Mouse (Mus musculus) lung, adult 2 months (tissue): ENCODE data around the gene Pcif1. TPM values are rescaled to one million over a fixed set of nuclear protein-coding genes. Genes with fewer than 3 reads are reported as not detected.
A peak's percentile ranks its signal among the peaks of the same experiment; 100 is the strongest.
"Not testable (repeated sequence)": the region's sequence is repeated elsewhere in the genome, so short reads cannot be mapped to it uniquely, and the experiment has no call there.

Source experiments
- DNase-seq: peaks from one replicate; pipeline ENCODE4 v3.0.0; 2022
- H3K4me1 ChIP-seq: fragments of 200-500 bp; 2 replicates; pipeline ENCODE4 v1.6.1; 2011; ENCODE audit warnings: low read length; ENCODE audit not compliant: control insufficient read depth, insufficient read depth
- H3K4me3 ChIP-seq: fragments of 200-500 bp; replicated peaks from 2 replicates; pipeline ENCODE3; 2011; ENCODE audit warnings: low read depth, mild to moderate bottlenecking, control low read depth, low read length; ENCODE audit errors: extremely low read depth
- CTCF ChIP-seq: fragments of 200-500 bp; IDR thresholded peaks from 2 replicates; pipeline ENCODE4 v1.5.1; 2011; ENCODE audit warnings: mild to moderate bottlenecking, low read length, control low read depth; ENCODE audit not compliant: insufficient read depth
- POLR2A ChIP-seq: fragments of 200-500 bp; IDR thresholded peaks from 2 replicates; pipeline ENCODE4 v1.6.1; 2011; ENCODE audit warnings: low read depth, mild to moderate bottlenecking, control low read depth, low read length, borderline replicate concordance; ENCODE audit errors: extremely low read depth
- WGBS: fragments of 180-500 bp; shearing (Covaris S2); methylation state at CpG from one replicate; pipeline ENCODE4 v1.1.7; 2018; 5-methylcytosine and 5-hydroxymethylcytosine counted together
- polyA plus RNA-seq: library from polyadenylated mRNA; depleted of rRNA; stranded (reverse); fragments of >200 nt; gene quantifications from 2 replicates; pipeline ENCODE4 v1.2.3, GENCODE M21; 2012

Gene Pcif1
- polyA plus RNA-seq, 1 experiment = 44.3 TPM

DNA sequence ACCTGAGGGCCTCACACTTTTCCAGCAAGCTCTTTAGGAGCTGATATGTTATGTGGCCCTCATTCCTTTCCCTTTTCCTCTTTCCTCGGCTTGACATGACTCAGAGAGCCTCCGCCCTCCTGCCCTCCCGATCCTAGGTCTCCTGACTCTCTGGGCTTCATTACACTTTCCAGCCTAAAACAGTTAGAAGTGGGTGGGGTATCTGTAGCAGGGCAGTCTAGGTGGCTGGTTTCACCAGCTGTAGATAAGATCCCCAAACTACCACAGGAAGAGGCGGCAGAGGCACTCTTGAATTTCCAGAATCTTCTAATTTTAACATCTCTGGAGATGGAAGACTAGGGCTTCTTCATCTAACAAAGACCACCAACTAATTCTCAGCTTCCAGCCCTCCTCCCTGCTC is 14.5 kb upstream of the Pcif1 start:
- no peak for TF ChIP-seq CTCF
- no peak for TF ChIP-seq POLR2A
- H3K4me1 ChIP-seq = peaks cover 20% of the 10 kb centered on the region
- H3K4me3 ChIP-seq = no peak overlapping the region
- 54% methylated on average over 4 of the region's 4 CpGs for WGBS
- DNase-seq = no peak

DNA sequence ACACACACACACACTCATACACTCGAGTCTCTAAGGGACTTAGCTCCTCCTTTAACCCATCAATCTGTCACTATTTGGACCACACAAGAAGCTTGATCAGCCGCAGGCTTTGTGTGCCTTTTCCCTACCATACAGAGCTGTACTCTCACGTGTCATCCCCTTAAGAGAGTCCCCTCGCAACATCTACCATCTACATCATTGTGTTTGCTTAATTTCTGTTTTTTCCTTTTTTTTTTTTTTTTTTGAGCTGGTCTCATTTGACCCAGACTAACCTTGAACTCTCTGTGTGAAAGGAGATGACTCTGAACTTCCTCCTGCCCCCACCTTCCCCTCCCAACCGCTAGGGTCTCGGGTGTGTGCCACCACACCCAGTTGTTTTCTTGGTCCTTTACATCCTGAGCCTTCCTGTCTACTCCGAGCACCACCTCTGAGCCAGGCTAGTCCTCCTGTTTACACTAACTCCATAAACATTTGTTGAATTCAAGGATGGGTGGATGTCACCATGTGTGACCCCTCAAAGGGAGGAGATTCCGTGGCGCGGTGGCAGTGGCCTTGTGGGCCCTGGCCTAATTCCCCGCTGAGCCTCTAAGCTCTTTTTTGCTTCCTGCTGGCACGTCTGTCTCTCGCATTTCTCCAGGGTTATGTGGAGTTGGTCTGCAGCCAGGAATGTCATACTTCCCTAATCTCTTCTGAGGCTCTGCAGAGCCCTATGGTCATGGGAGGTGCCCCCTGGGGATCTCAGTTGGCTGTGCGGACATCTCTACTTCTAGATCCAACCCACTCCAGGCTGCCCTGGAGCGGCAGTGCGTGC is 12.2 kb upstream of the Pcif1 start:
- TF ChIP-seq POLR2A (no peak), CTCF (0 out of 2 replicates have a peak, but pooled peaks have one; percentile 24)
- Histone ChIP-seq H3K4me3 (no peak overlapping the region), H3K4me1 (peaks cover 10% of the 10 kb centered on the region)
- WGBS = 13% methylated on average over 16 of the region's 16 CpGs
- peak; percentile 59 for DNase-seq

GRCm38 (mm10) chr2:164867566-164867965 is 11.5 kb upstream of the Pcif1 start:
- 92% methylated on average over 7 of the region's 7 CpGs for WGBS
- TF ChIP-seq CTCF (peak; percentile 62), POLR2A (no peak)
- DNase-seq = no peak

DNA sequence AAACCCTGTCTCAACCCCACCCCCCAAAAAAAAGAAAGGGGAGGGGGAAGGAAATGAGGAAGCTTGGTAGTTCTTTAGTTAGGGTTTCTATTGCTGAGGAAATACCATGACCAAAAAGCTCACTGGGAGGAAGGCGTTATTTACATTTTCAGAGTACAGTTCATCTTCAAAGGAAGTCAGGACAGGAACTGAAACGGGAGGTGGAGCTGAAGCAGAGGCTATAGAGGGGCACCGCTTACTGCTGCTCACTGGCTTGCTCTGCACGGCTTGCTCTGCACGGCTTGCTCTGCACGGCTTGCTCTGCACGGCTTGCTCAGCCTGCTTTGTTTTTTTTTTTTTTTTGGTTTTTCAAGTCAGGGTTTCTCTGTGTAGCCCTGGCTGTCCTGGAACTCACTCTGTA is 10.6 kb upstream of the Pcif1 start:
- whole genome bisulfite sequencing = 22% methylated on average over 7 of the region's 7 CpGs
- DNase-seq = no peak
- TF ChIP-seq CTCF (no peak), POLR2A (peak; percentile 22; the same call in 1 of the 2 replicates)
- Histone ChIP-seq H3K4me3 (no peak overlapping the region), H3K4me1 (peaks cover 7% of the 10 kb centered on the region)

More at GRCm38 (mm10) chr2:164867566-164867965, 11.5 kb upstream of the Pcif1 start:
- peaks cover 6% of the 10 kb centered on the region for H3K4me1 ChIP-seq
- no peak overlapping the region for H3K4me3 ChIP-seq

GRCm38 (mm10) chr2:164871602-164872303 is 7.4 kb upstream of the Pcif1 start:
- Histone ChIP-seq H3K4me3 (no peak overlapping the region), H3K4me1 (peaks cover 9% of the 10 kb centered on the region; the same call in 1 of the 2 replicates)
- no peak for DNase-seq
- no peak for TF ChIP-seq CTCF
- 61% methylated on average over 6 of the region's 6 CpGs for WGBS

DNA sequence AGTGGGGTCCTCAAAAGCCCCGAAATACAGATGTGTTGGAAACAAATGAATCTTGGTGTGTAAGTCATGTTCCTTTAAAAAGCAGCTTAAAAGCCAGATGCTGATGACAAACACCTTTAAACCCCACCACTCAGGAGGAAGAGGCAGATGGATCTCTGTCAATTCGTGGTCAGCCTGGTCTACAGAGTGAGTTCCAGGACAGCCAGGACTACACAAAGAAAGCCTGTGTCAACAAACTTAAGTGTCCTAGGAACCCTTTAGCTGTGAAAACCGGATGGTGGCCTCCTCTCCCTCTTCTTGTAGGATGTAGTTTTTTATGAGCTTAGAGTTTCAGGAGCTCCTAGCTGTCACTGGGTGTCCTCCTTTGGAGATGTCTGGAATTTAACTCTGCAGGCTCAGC is 5.5 kb upstream of the Pcif1 start:
- TF ChIP-seq CTCF (no peak), POLR2A (no peak)
- no peak overlapping the region for H3K4me3 ChIP-seq
- no peak for DNase-seq
- H3K4me1 ChIP-seq = peaks cover 13% of the 10 kb centered on the region
- 31% methylated on average over 3 of the region's 3 CpGs for WGBS

DNA sequence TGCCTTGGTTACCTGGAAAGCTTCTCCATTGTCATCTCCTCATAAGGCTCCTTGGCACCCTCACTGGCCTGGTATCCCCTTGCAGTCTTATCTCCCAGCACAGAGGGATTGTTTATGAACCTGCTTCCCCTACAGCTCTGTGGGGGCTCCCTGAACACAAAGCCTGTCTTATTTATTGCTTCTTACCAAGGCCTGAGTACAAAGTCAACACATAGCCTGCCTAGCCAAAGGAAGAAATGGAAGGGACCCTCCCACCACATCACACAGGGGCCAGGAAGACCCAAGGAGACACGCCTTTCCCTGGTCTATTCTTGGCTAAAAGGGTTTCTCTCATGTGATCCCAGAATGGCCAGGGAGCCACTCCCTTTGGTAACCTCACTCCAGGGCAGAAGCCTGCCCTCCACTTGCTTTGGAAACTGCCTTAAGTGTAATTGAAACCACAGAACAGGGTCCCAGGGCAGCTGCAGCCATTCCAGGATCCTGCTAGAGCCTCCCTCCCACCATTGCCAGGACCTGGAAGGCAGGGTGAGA is 4.8 kb upstream of the Pcif1 start:
- TF ChIP-seq CTCF (no peak), POLR2A (peak; percentile 46; the same call in 1 of the 2 replicates)
- Histone ChIP-seq H3K4me1 (peaks cover 13% of the 10 kb centered on the region), H3K4me3 (no peak overlapping the region)
- no peak for DNase-seq
- 13% methylated on average over 1 of the region's 1 CpGs for WGBS

DNA sequence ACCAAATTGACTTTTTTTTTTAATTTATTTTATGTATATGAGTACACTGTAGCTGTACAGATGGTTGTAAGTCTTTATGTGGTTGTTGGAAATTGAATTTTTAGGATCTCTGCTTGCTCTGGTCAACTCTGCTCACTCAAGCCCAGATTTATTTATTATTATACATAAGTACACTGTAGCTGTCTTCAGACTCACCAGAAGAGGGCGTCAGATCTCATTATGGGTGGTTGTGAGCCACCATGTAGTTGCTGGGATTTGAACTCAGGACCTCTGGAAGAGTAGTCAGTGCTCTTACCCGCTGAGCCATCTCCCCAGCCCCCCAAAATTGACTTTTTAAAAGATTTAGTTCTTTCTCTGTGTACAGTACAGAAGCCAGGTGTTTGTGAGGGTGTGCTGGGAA is 3.5 kb upstream of the Pcif1 start:
- WGBS = 45% methylated on average over 2 of the region's 2 CpGs
- not testable (repeated sequence) for H3K4me3 ChIP-seq, DNase-seq
- H3K4me1 ChIP-seq = peaks cover 15% of the 10 kb centered on the region

DNA sequence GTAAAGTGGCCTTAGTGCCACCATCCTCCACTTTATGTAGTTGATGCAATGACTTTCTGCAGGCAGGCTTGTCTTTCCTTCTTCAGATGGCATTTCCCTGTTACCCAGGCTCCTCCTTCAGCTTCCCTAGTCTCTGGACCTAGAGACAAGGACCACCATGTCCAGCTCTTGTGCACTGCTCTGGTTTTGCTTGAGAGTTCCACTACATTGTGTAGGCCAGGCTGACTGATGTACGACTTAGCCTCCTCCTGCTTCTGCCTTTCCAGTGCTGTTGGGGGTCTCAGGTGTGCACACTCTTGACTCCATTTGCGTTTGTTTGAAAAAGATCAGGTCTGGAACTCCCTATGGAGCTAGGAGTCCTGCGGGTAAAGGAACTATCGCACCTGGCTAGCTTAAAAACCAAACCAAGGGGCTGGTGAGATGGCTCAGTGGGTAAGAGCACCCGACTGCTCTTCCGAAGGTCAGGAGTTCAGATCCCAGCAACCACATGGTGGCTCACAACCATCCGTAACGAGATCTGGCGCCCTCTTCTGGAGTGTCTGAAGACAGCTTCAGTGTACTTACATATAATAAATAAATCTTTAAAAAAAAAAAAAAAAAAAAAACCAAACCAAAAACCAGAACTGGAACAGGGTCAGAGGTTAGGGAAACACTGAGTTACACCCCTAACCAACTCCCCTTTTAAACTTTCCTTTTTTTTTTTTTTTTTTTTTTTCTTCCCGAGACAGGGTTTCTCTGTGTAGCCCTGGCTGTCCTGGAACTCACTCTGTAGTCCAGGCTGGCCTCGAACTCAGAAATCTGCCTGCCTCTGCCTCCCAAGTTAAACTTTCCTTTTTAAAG is 1.5 kb upstream of the Pcif1 start:
- not testable (repeated sequence) for H3K4me3 ChIP-seq, DNase-seq
- H3K4me1 ChIP-seq = peaks cover 19% of the 10 kb centered on the region
- 75% methylated on average over 11 of the region's 11 CpGs for WGBS
